Mouse (Mus musculus): ENCODE data around the gene Ywhaq.

Ywhaq gene

DNA sequence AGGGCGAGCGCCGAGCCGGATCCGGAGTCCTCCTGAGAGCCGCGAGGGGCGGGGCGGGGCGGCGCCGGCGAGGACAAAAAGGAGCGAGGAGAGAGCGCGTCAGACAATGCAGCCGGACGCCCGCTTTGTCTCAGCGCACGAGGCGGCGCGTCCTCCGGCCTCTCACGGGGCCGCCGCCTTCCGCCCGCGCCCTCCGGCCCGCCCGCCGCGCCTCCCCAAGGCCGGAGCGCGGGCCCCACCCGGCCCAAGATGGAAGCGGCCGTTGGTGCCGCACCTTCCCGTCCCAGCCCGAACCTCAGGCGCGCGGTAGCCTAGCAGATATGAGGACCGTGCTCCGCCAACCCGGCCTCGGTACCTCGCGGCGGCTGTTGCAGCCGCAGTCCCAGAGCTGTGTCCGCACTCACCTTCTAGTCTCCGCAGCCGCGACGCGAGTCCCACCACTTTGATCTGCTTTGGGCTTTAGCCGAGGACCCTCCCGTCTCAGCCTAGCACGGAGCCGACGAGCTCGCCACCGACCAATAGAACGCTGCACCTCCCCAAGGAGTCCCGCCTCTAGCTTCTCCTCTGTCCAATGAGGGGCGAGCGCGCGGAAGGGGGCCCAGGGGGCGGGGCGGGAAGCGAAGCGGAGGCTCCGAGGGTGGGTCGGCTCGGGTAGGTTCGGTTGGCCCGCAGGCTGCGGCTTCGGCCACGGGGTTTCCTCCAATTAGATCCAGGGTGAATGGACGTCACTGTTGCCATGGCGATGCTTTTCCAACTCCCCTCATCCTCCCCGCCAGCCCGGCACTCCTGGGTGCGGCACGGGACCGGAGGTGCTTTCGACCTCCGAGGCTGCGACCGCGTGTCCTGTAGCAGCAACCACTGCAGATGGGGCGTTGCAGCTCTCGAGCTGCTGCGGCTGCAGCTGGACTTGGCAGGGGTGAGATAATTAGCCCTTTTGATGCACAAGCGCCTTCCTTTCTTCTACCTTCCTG lies at the start of gene Ywhaq:
Gene Ywhaq, minus strand, starts transcription at position 538 of the 971 bp plus-strand sequence.
- DNase-seq (ENCODE audit: low read depth, low spot score): peak; percentile 98

DNA sequence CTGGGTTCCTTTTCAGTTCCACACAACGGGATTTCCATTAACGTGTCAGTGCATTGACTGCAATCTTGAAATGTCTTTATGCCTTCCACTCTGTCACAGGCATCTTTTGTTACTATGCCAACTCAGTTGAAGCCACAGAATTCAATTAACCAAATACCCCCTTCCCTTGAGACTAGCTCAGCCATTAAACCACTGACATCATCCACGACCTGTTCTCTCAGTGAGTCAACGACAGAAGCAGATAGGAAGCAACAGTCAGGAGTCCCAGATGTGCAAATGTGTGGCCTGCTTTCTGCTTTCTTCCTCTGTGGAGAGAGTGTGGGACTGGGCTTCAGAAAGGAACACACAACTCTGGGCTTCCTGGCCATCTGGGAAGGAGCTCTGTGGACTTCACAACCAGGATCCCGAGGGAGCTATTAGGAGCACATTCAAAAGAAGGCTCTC lies 46.0 kb upstream of the Ywhaq start:
- DNase-seq (ENCODE audit: low read depth, low spot score): no peak

GRCm38 (mm10) chr12:21462658-21463057 lies 45.2 kb upstream of the Ywhaq start:
- no peak for DNase-seq (ENCODE audit: low read depth, low spot score)

DNA sequence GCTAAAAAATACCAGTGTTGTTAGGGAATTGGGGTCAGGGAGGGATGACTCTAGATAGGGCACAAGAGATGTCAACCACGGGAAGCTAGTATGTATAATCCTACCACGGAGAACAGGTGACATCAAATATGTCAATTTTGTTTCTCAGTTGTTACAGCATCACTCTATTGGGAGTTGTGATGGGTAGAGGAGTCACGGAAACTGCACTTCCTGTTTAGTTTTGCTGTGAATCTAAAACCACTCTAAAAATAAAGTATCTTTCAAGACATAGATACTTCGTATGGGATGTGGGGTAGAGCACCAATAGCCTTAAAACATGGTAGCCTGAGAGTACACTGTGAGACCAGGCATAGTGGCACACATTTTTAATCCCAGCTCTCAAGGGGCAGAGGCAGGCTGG lies 42.2 kb upstream of the Ywhaq start:
- no peak for DNase-seq (ENCODE audit: low read depth, low spot score)

DNA sequence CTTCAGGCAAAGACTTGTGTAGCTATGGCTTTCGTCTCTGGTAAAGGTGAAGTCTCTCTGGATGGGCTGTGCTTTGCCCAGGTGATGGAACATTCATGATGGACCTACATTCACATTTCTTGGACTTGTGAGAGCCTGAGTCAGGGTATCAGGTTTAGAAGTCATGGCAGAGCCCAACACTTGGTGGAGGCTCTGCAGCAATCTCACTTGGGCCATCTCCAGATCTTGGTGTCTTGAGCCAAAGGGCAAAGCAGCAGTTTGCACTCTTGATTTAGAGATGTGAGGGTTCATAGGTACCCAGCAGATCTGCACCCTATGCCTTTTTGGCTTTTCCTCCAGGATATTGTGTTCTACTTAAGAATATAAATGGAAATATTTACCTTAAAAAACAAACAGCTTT lies 38.6 kb upstream of the Ywhaq start:
- DNase-seq (ENCODE audit: low read depth, low spot score): no peak

GRCm38 (mm10) chr12:21451752-21452151 lies 34.3 kb upstream of the Ywhaq start:
- DNase-seq (ENCODE audit: low read depth, low spot score): no peak

DNA sequence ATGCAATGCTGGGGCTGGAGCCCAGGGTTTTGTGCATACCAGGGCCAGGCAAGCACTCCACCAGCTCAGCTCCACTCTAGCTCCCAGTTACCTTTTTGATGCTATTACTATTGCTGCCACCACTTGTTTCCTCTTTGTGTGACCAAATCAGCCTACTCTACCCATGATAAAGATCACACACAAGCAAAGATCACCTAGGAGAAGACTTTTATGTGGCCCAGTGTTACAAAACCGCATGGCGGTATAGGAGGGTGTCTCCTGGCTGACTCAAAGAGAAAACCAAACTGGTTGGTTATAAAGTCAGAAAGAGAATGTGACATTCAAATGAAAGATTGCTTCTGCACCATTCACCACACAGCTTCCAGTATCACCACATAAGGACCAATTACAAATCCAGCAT lies 33.9 kb upstream of the Ywhaq start:
- DNase-seq (ENCODE audit: low read depth, low spot score): no peak

GRCm38 (mm10) chr12:21443783-21444182 lies 26.3 kb upstream of the Ywhaq start:
- no peak for DNase-seq (ENCODE audit: low read depth, low spot score)

GRCm38 (mm10) chr12:21441870-21442269 lies 24.4 kb upstream of the Ywhaq start:
- DNase-seq (ENCODE audit: low read depth, low spot score): no peak

DNA sequence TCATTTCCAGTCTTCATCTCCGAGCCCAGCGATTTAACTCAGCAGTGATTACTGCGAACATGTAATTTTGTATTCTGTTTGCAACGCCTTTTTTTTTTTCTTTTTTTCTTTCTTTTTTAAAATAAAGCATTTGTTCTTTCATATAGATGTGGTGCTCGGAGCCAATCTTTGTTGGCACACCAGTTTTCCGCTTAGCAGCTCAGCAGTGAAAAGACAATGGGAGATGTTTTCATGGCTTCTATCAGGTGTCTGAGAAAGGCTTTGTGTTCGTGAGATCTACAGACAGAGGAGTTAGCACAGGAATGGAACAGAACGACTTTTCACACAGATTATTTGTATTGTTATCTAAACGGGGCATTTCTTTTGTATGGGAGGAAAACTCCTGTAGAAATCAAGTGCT lies 22.0 kb upstream of the Ywhaq start:
- DNase-seq (ENCODE audit: low read depth, low spot score): no peak

DNA sequence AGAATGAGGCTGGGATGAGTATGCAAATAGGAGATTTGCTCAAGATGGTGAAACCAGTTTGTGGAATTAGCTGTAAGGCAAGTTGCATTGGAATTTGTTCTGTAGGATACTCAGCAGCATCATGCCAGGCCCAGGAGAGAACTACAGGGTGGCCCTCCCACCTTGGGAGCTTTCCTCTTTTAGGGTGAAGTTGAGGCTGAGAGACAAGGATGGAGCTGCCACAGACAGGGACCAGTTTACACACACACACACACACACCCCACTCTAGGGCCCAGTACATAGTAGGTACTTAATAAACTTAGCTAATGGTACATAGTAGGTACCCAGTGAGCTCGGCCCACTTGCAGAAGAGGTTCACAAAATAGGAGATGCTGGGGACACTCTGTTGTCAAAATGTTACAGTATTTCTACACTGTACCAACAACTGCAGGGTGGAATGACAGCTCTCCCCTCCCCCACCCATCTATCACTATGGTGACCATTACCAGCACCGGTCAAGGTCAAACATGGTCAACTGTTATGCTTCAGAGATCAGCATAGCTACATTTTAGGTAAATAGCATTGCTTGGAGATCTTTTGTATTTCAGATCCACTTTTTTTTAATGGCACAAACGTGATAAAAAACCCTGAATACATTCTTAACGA lies 21.4 kb upstream of the Ywhaq start:
- DNase-seq (ENCODE audit: low read depth, low spot score): no peak

DNA sequence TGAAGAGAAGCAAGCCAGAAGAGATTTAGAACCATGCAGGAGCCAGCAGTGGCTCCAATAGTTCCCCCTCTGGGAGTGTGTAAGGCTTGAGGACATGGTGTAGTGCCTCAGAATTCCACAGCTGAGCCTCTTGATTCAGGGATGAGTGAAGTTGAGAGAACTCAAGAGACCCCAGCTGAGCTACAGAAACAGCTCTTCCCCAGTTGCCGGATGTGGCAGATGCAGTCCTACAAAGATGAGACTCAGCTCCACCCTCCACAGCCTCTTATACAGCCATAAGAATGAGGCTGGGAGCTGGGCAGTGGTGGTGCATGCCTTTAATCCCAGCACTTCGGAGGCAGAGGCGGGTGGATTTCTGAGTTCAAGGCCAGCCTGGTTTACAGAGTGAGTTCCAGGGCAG lies 20.9 kb upstream of the Ywhaq start:
- no peak for DNase-seq (ENCODE audit: low read depth, low spot score)

DNA sequence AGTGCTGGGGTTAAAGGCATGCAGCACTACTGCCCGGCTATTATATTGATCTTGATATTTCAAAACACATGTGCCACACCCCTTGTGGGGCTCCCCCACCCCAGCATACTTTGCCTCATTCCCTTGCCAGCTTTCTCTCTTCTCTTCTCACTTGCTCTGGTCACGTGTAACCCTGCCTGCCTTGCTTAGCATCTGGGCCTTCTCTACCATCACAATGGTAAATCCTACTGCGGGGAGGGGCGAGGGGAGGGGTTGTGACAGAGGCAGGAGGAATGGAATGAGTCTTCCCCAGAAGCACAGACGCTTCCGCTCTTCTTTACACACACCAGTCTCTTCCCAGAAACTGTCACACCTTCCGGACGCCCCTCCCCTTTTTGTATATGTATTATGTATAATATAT lies 14.5 kb upstream of the Ywhaq start:
- DNase-seq (ENCODE audit: low read depth, low spot score): no peak

GRCm38 (mm10) chr12:21431039-21431438 lies 13.6 kb upstream of the Ywhaq start:
- DNase-seq (ENCODE audit: low read depth, low spot score): no peak

- DNase-seq (ENCODE audit: low read depth, low spot score): no peak
Observed at GRCm38 (mm10) chr12:21430140-21430539, 12.7 kb upstream of the Ywhaq start.

DNA sequence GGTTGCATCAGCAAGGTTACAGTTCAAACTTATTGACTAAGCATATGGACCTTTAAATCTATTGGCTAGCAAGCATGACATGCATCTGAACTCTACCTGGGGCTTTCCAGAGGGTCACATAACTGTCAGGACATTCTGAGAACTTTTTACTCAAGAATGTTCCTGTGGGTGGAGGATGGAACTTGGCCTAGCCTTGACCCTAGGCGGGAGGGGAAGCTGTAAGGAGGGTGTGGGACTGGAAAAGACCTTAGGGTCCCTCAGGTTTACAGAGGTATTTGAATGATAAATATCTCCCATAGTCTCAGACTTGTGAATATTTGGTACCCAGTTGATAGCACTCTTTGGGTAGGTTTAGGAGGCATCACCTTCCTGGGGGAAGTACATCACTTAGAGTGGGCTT lies 11.6 kb upstream of the Ywhaq start:
- DNase-seq (ENCODE audit: low read depth, low spot score): no peak

DNA sequence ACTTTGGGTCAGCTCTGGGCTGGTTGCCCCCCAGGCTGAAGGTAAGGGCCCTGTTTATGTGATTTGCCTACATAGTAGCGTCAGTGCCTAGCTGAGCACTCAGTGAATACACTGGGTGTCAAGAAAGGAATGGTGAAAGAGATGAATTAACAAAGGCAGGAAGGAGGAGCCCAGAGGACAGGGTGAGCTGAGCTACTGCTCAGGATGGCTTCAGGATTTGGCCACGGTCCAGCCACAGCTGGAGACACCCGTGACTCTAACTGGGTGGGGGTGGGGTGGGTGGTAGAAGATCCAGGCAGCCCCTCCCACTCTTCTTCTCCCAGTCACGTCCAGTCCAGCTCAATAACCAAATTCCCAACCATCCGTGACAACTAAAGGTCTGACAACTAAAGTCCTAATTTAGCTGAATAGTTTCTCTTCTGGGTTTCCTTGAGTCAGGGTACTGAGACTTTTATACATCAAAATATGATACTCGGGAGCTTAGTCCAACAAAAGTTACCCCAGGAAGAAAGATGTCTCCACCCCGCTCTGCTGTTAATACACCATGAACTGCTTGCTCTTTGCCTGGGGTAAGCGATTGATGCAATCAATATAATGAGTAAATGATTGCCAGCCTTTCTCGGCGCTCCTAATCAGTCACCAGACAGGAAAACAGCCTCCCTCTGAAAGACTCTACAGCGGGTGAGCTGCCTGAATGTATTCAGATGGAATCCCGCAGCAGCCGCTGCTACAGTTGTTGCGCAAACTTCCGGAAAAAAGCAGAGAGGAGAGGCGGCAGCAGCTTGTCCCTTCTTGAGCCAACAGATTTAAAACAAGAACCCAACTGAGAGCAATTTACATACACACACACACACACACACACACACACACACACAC lies 8.9 kb upstream of the Ywhaq start:
- no peak for DNase-seq (ENCODE audit: low read depth, low spot score)

DNA sequence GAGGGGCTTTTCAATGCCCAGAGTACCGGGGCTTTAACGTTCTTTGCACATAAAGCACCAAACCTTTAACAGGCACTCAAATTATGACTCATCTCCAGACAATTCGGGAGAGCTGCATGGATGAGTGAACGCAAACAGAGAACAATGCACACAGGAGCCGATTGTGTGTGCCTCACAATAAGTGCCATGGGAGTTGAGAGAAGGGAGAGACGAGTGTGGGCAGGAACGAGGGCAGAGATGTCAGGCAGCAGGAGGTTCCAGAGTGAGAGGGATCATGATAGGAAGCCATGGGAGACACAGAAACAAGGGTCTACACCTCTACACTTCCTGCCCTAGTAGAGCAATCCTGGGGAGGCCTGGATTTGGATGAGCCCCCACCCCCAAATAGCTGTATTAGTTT lies 7.2 kb upstream of the Ywhaq start:
- no peak for DNase-seq (ENCODE audit: low read depth, low spot score)

DNA sequence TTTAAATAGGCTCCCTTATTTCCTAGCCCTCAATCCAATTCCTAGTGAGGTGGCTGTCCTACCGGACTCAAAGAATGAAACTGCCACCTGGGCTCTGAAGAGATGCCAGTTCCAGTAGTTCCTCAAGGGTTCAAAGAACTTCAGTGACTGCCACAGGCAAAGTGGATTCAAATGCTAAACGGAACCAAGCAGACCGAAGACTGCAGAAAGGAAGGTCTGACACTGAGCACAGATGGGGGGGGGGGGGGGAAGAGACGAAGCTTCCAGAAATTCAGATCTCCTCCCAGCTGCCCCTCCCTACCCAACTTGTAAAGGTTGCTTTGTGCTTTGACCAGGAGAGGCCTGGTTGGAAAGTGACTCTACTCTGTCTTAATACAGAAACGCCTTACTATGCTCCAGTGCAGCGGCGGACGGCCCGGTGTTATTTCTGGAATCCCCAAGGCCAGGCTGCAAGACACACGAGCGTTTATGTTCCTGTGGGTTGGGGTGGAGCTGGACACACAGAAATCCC lies 1.2 kb upstream of the Ywhaq start:
- no peak for DNase-seq (ENCODE audit: low read depth, low spot score)

DNA sequence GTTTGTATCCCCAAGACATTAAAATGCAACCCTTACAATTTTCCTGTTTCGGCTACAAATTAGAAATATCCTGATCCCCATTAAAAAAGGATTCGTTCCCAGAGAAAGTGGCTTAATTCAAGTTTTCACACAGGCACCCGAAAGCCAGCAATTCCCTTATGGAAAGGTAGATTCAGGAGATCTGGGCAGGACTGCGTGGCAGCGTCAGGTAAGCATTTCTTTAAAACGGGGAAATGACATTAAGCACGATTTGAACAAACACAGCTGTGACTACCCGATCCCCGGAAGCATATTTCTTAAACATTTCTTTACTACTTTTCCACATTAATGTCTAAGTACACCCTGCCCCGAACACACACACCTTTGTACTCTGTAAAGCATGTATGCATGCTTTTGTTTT lies 646 bp upstream of the Ywhaq start:
- no peak for DNase-seq (ENCODE audit: low read depth, low spot score)

GRCm38 (mm10) chr12:21416506-21416905 lies 931 bp downstream of the Ywhaq start:
- no peak for DNase-seq (ENCODE audit: low read depth, low spot score)

DNA sequence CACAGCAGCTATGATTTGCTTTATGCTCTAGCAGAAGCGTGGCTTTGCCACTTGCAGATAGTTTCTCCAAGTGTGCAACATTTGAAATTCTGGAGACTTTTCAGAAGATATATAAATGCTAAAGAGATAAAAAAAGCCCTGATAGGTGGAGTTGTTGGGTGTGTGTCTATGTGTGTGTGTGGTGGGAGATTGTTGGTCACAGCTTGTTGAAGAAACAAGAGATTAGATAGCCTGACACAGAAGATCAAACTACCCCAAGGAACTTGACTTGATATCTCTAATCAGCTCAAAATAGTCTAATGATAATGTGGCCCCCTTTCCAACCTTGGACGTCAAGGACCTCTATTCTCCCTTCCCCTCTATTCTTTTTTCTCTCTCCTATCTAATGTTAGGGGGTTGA lies 6.8 kb downstream of the Ywhaq start:
- no peak for DNase-seq (ENCODE audit: low read depth, low spot score)
